ENCODE assay signal across 9 mouse cellular contexts in genomic region chr6:126678961-126679360, GRCm38 (mm10). TPM values are rescaled to one million over a fixed set of nuclear protein-coding genes. Genes with fewer than 3 reads are reported as not detected.
DNase-seq lines count a peak whose midpoint lies in the region; TF ChIP-seq lines count a peak whose summit lies in the region.
"Had no signal": no experiment of that assay in that cellular context is flagged by ENCODE, and none has a peak within 500 bp of the region (broad histone marks: within the 10 kb centered on the region; RNA-seq: fewer than 3 reads in every experiment).

No protein-coding gene starts in this region.

- no peak for TF ChIP-seq RAD21 in MEL (IDR thresholded peaks at IDR 0.05; ENCODE audit: low read depth, low read length)

- peak; percentile 4 for DNase-seq in adrenal gland, postnatal 25 days
- DNase-seq in adrenal gland, postnatal 4 days (ENCODE audit: low spot score in 2 of 2): no peak
- no peak for DNase-seq in left cerebral cortex, adult 2 months (ENCODE audit: extremely low spot score in 1 of 2, low spot score in 2 of 2)
- DNase-seq in left cerebral cortex, postnatal 36 days (ENCODE audit: low spot score in 2 of 2): no peak
- no peak for DNase-seq in MEL (ENCODE audit: low read depth, low spot score)
- peak; percentile 29 for DNase-seq in embryo, embryonic 9.5 days (ENCODE audit: extremely low spot score)
- DNase-seq in urinary bladder, postnatal 10 days (ENCODE audit: low spot score): no peak
- no peak for DNase-seq in Muller cell, postnatal 12 days (ENCODE audit: inconsistent ontology term)

- no peaks in the 10 kb centered on the region for H3K9me3 ChIP-seq in MEL (replicated peaks; ENCODE audit: insufficient read depth, low read length)

- peak; percentile 54 for TF ChIP-seq CTCF in left cerebral cortex, adult 2 months (IDR thresholded peaks at IDR 0.05)
- peak in 2 of 3 experiments; percentile 6 to 12; a peak in 1 of 6 replicates for TF ChIP-seq CTCF in MEL (IDR thresholded peaks at IDR 0.05 in 2 of 3, conservative IDR thresholded peaks at IDR 0.05 in 1 of 3; ENCODE audit: control insufficient read depth in 1 of 3, insufficient read depth in 1 of 3, low read depth in 2 of 3, low read length in 3 of 3, poor library complexity in 1 of 3, severe bottlenecking in 1 of 3)

- H3K27me3 ChIP-seq in MEL (ENCODE audit: control insufficient read depth in 1 of 2, insufficient read depth in 2 of 2, low read length in 2 of 2): no peaks in the 10 kb centered on the region

- intact Hi-C loops in left cerebral cortex, adult 2 months (cut with DNase I): no loop called here
- intact Hi-C loops in left cerebral cortex, postnatal 36 days (cut with DNase I): no loop called here

- no peaks in the 10 kb centered on the region for H3K36me3 ChIP-seq in MEL (ENCODE audit: control insufficient read depth in 1 of 2, insufficient read depth in 2 of 2, low read length in 2 of 2)

- no peaks in the 10 kb centered on the region for H3K4me1 ChIP-seq in MEL (ENCODE audit: control insufficient read depth in 1 of 2, insufficient read depth in 2 of 2, low read length in 2 of 2)

- H3K27ac ChIP-seq in left cerebral cortex, adult 2 months: no peak overlapping the region
- no peak overlapping the region for H3K27ac ChIP-seq in MEL (ENCODE audit: control insufficient read depth, low read depth, low read length)
- H3K27ac ChIP-seq: macrophage had no signal

- no peak overlapping the region for H3K9ac ChIP-seq in MEL (ENCODE audit: control insufficient read depth, low read depth, low read length, poor library complexity, severe bottlenecking)

- no peak overlapping the region for H3K4me3 ChIP-seq in left cerebral cortex, adult 2 months
- no peak overlapping the region for H3K4me3 ChIP-seq in MEL (ENCODE audit: control insufficient read depth in 1 of 2, insufficient read depth in 1 of 2, low read depth in 2 of 2, low read length in 2 of 2)

- TF ChIP-seq POLR2A in MEL (IDR thresholded peaks at IDR 0.05; ENCODE audit: control insufficient read depth in 1 of 2, insufficient read depth in 1 of 2, low read depth in 1 of 2, low read length in 2 of 2, poor library complexity in 1 of 2): no peak

- no peak for TF ChIP-seq EP300 in MEL (IDR thresholded peaks at IDR 0.05; ENCODE audit: low read depth in 1 of 2, low read length in 2 of 2)

- no peaks in the 10 kb centered on the region for H3K79me2 ChIP-seq in MEL (ENCODE audit: control insufficient read depth, insufficient read depth, low read length, poor library complexity)

TF ChIP-seq in MEL, 35 proteins besides CTCF, POLR2A, EP300 and RAD21:
- TF ChIP-seq CHD2 (IDR thresholded peaks at IDR 0.05; ENCODE audit: low read length) (no peak), MAX (IDR thresholded peaks at IDR 0.05; ENCODE audit: low read length) (no peak), ZC3H11A (IDR thresholded peaks at IDR 0.05; ENCODE audit: low read depth, low read length) (no peak), MEF2A (IDR thresholded peaks at IDR 0.05; ENCODE audit: extremely low read depth, insufficient replicate concordance, low read depth, low read length, poor library complexity, severe bottlenecking) (no peak), GABPA (IDR thresholded peaks at IDR 0.05; ENCODE audit: low read depth, low read length) (no peak), MYC (IDR thresholded peaks at IDR 0.05; ENCODE audit: low read depth, low read length) (no peak), MXI1 (IDR thresholded peaks at IDR 0.05; ENCODE audit: low read depth, low read length) (no peak), POLR2AphosphoS2 (IDR thresholded peaks at IDR 0.05; ENCODE audit: low read length) (no peak), TAL1 (IDR thresholded peaks at IDR 0.05; ENCODE audit: low read length) (no peak), BHLHE40 (IDR thresholded peaks at IDR 0.05; ENCODE audit: borderline replicate concordance, low read depth, low read length) (no peak), USF2 (IDR thresholded peaks at IDR 0.05; ENCODE audit: borderline replicate concordance in 1 of 2, insufficient read depth in 1 of 2, low read depth in 1 of 2, low read length in 2 of 2) (no peak), NELFE (IDR thresholded peaks at IDR 0.05; ENCODE audit: low read depth, low read length) (no peak), SIN3A (IDR thresholded peaks at IDR 0.05; ENCODE audit: low read length) (no peak)

RNA-seq across cellular contexts. Expression of gene Kcna1, which starts 32.8 kb away (rescaled TPM):
- total RNA-seq in adrenal gland, postnatal 25 days (2021): 1.1 and 1.2 TPM in 2 replicates
- 1 to 10 TPM; 2.8 to 3.5 TPM for total RNA-seq in adrenal gland, postnatal 4 days (2021)
- 100 to 1,000 TPM; 120 to 122 TPM for total RNA-seq in left cerebral cortex, adult 2 months (2021)
- total RNA-seq in left cerebral cortex, postnatal 36 days (2021): 100 to 1,000 TPM; 117 to 124 TPM
- total RNA-seq in MEL (2012; rRNA removed): not detected in 2 replicates
- not detected for polyA plus RNA-seq in MEL (2012; ENCODE audit: insufficient read depth in 1 of 2, insufficient read length in 2 of 2, low read depth in 1 of 2, low replicate concordance in 2 of 2, missing spikeins in 1 of 2)
- polyA plus RNA-seq: macrophage had no signal

Comparison
In these comparisons a context has a peak if more than half of its experiments do, and no peak if none do; other contexts are left out.
1. DNase-seq: peak in adrenal gland, postnatal 25 days (single experiment) and embryo, embryonic 9.5 days (single experiment); none in adrenal gland, postnatal 4 days (0 of 2), left cerebral cortex, adult 2 months (0 of 2), left cerebral cortex, postnatal 36 days (0 of 2), MEL (single experiment), urinary bladder, postnatal 10 days (single experiment) and Muller cell, postnatal 12 days (single experiment).
2. RNA of gene Kcna1, which starts 32.8 kb away (total RNA-seq): 117 to 124 TPM in left cerebral cortex, postnatal 36 days and 120 to 122 TPM in left cerebral cortex, adult 2 months; 2.8 to 3.5 TPM in adrenal gland, postnatal 4 days, 1.1 to 1.2 TPM in adrenal gland, postnatal 25 days and not detected in MEL; every median in the first group is over 10 times any median in the second.